Comparison of ENCODE assay signal across 8 mouse cellular contexts in the genomic region with DNA sequence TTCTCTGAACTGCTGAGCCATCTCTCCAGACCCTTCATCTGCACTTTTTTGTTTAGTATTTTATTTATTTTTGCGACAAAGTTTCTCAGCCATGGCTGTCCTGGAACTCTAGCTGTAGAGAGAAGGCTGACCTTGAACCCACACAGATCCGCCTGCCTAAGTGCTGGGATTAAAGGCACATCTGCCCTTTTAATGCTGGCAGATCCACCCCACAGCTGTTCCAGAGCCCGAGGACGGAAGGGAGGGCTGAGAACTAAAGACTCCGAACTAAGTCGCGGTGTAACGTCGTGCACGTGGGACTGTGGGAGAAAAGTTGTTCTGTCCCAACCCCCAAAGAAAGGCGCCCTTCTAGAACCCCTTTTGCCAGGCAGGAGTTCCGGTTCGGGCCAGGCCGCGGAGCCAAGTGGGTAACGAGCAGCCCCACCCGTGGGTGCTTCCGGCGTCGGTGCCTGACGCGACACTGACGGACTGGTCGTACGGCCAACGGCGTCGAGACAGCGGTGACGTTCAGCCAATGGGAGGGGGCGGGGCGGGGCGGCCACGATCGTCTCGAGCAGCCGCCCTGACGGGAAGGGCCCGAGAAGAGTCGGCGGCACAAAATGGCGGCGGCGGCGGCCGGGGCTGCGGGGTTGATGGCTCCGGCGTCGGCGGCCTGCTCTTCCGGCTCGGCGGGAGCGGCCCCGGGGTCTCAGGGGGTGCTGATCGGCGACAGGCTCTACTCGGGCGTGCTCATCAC. TPM values are rescaled to one million over a fixed set of nuclear protein-coding genes. Genes with fewer than 3 reads are reported as not detected.
A peak's percentile ranks its signal among the peaks of the same experiment; 100 is the strongest.
DNase-seq lines count a peak whose midpoint lies in the region; ATAC-seq lines count a peak whose summit lies in the region.

A gene (plus strand): TSS at position 561 of the 736 bp plus-strand sequence.

- H3K27me3 ChIP-seq in intestine, embryonic 14.5 days (replicated peaks; ENCODE audit: control insufficient read depth, insufficient read depth, low read length): no peaks in the 10 kb centered on the region

- ATAC-seq in intestine, embryonic 14.5 days (replicated peaks; ENCODE audit: low FRiP score, low TSS enrichment, low read depth): peak; percentile 97

- peak within 1 kb of the TSS; percentile 97 for H3K4me2 ChIP-seq in intestine, embryonic 14.5 days (ENCODE audit: low read length)

- H3K9ac ChIP-seq in intestine, embryonic 14.5 days (ENCODE audit: low read length): peak within 1 kb of the TSS; percentile 99

- peaks cover 20% of the 10 kb centered on the region for H3K4me1 ChIP-seq in intestine, embryonic 14.5 days (replicated peaks; ENCODE audit: control insufficient read depth, insufficient read depth, low read length)

- WGBS in intestine, embryonic 14.5 days: 1% methylated on average over 60 of the region's 60 CpGs

- no peaks in the 10 kb centered on the region for H3K9me3 ChIP-seq in intestine, embryonic 14.5 days (ENCODE audit: control insufficient read depth, low read length)

- peaks cover 75% of the 10 kb centered on the region for H3K36me3 ChIP-seq in intestine, embryonic 14.5 days (ENCODE audit: control insufficient read depth, insufficient read depth, low read length)

- intact Hi-C loops in left cerebral cortex, postnatal 14 days (cut with DNase I): loop anchor here (2.0 kb wide), 1 partner anchor 15 kb away; no protein-coding TSS in a partner anchor

- peak; percentile 84 to 85 for DNase-seq in adrenal gland, adult 18-20 months (ENCODE audit: low spot score in 2 of 2)
- DNase-seq in embryo, embryonic 11 days: peak; percentile 98
- peak; percentile 95 for DNase-seq in gastrocnemius, postnatal 25 days
- DNase-seq in intestine, embryonic 14.5 days (ENCODE audit: low spot score): peak; percentile 95
- peak; percentile 94 to 96 for DNase-seq in left cerebral cortex, postnatal 14 days (ENCODE audit: low spot score in 2 of 2)
- peak; percentile 97 for DNase-seq in mesoderm, embryonic 11.5 days (ENCODE audit: low read depth, low spot score)
- peak; percentile 91 to 93 for DNase-seq in right cerebral cortex, postnatal 36 days (ENCODE audit: low spot score in 2 of 2)
- DNase-seq in yolk sac, embryonic 10.5 days (ENCODE audit: low spot score): peak; percentile 96

- H3K4me3 ChIP-seq in intestine, embryonic 14.5 days (ENCODE audit: low read depth, low read length): peak within 1 kb of the TSS; percentile 100

- H3K27ac ChIP-seq in intestine, embryonic 14.5 days (ENCODE audit: low read depth): peak within 1 kb of the TSS; percentile 93

RNA-seq across cellular contexts. Expression of the gene that starts here (rescaled TPM):
- total RNA-seq in adrenal gland, adult 18-20 months (2021): 100 to 1,000 TPM; 112 to 146 TPM
- total RNA-seq in gastrocnemius, postnatal 25 days (2021): 10 to 100 TPM; 20.4 to 26.6 TPM
- polyA plus RNA-seq in intestine, embryonic 14.5 days (2014; fragmentation: Nextera tagmentation; extraction: Ambion mirVana): 161 and 192 TPM in 2 replicates
- 10 to 100 TPM; 69.5 to 73.5 TPM for total RNA-seq in left cerebral cortex, postnatal 14 days (2021)

Comparison
In these comparisons a context has a peak if more than half of its experiments do, and no peak if none do; other contexts are left out.
1. Peak in every context shown above with its lines: DNase-seq, ATAC-seq, H3K4me3 ChIP-seq and H3K27ac ChIP-seq.